Mouse (Mus musculus) left cerebral cortex, postnatal 14 days (tissue): Measurements from ENCODE around the gene Rfwd3. TPM values are rescaled to one million over a fixed set of nuclear protein-coding genes. Genes with fewer than 3 reads are reported as not detected.
"Not testable (repeated sequence)": the region's sequence is repeated elsewhere in the genome, so short reads cannot be mapped to it uniquely, and the experiment has no call there.

Source experiments
- DNase-seq, 2 experiments: peaks; one replicate each; pipeline ENCODE4 v3.0.0; 2021 to 2022; ENCODE audit warnings: low spot score in 2 of 2, mixed read lengths in 1 of 2
- intact Hi-C: fragments of 180-260 bp; cut with DNase I; formaldehyde crosslinking; loops from one replicate; pipeline ENCODE4 v1.15.1; 2025
- total RNA-seq, 2 experiments: library from RNA; stranded (reverse); gene quantifications; 2 replicates each; pipeline ENCODE4 v1.2.3; 2021

Gene Rfwd3
- total RNA-seq, 2 experiments from 2014 or later: 18.2 TPM

DNA sequence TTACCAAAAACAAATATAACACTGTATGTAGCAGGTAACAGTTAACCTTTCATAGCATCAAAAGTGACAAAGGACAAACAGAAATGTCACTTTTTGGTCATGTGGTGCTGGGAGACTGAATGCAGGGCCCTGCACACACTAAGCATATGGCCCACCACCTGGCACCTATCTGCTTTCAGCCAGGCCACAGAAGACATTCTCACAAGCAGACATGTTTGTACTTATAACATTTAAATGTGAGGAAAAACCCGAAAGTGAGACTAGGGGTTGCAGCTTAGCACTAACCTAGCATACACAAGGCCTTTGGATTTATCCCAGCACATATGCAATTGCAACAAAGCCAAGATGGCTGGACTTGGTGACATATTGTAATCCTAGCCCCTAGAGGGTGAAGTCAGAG lies 2.0 kb downstream of the Rfwd3 start:
- intact Hi-C loops: no loop called here
- no peak for DNase-seq

DNA sequence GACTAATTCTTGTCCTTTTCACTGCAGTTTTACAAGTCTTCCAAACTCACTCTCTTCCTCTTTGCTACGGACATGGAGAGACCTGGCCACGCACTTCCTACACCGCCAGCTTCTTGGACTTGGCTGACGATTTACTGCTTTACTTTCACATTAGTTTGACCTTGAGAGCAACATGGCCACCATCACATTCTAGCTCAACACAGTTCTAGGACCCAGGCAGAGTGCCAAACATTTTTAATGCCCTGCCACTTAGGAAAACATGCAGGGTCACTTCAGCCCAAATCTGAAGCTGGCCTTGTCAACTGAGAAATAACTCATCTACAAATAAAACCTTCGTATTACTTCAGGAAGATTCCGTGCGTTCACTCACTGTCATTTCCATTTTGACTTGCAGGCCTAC lies 8.3 kb downstream of the Rfwd3 start:
- intact Hi-C loops: no loop called here
- no peak for DNase-seq

DNA sequence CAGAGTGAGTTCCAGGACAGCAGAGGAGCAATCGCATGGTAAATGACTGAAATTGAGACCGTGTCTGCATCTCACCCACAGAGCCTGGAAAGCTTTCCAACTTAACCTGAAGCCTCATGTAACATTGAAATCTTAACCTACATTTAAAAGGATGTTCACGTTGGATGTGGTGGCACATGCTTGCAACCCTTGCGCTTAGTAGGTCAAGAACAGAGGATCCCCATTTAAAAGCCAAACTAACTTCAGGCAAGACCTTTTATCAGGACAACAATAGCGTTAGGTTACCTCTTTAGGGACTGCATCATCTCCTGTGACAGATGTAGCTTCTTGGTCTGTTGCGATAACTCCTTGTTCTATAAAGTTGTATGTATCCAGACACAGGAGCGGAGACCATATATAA lies 9.4 kb downstream of the Rfwd3 start:
- DNase-seq: no peak
- intact Hi-C loops: no loop called here

GRCm38 (mm10) chr8:111285603-111286002 lies 14.4 kb downstream of the Rfwd3 start:
- intact Hi-C loops: no loop called here
- DNase-seq: no peak

GRCm38 (mm10) chr8:111282093-111282492 lies 17.9 kb downstream of the Rfwd3 start:
- intact Hi-C loops: no loop called here
- DNase-seq: no peak

DNA sequence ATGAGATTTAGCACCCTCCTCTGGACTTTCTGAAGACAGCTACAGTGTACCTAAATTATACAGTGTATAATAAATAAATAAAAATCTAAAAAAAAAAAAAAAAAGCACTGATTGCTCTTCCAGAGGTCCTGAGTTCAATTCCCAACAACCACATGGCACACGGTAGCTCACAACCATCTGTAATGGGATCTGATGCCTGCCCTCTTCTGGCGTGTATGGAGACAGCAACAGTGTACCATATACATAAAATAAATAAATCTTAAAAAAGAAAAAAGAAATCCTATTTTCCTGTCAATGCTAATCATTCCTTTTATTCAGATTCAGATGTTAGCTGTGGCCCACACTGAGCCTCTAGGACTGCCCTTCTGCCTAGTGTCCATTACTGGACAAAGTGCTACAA lies 31.7 kb downstream of the Rfwd3 start:
- intact Hi-C loops: no loop called here
- DNase-seq: no peak

GRCm38 (mm10) chr8:111266161-111266560 lies 33.9 kb downstream of the Rfwd3 start:
- intact Hi-C loops, DNase-seq: not testable (repeated sequence)

DNA sequence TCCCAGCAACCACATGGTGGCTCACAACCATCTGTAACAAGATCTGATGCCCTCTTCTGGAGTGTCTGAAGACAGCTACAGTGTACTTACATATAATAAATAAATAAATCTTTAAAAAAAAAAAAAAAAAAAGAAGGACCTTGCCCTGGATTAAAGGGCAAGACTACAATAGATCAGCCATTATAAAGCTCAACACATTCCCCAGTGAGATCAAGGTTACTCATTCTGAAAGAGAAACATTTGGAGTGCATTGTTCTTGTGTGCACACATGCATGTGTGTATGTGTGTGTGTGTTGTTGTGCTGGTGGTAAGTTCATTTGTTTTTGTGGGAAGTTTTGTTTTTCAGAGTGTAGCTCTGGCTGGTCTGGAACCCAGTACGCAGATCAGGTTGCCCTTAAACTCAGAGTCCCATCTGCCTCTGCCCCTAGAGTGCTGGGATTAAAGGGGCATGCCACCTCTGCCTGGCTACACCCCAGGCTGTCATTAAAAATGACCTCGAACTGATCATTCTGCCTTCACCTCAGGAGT lies 35.3 kb downstream of the Rfwd3 start:
- DNase-seq: no peak
- intact Hi-C loops: no loop called here

- no peak for DNase-seq
- intact Hi-C loops: no loop called here
Observed at GRCm38 (mm10) chr8:111261981-111262381, 38.0 kb downstream of the Rfwd3 start.

- intact Hi-C loops: no loop called here
Observed at GRCm38 (mm10) chr8:111260251-111260650, 39.8 kb downstream of the Rfwd3 start.

DNA sequence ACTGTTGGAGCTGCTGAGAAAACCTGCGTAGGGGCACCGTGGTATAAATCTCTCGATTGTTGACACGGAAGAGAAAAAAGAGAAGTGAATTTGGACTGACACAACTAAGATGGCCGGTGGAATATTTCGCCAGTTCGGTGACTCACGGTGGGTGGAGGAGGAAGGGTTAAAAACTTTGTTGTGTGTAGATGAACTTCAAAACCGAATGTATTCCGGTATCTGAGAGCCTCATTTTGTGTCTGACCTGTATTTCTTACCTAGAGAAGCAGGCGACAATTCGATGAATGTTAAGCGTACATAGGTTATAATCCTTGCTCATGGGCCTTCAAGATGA lies 40.6 kb downstream of the Rfwd3 start:
- DNase-seq: no peak
- intact Hi-C loops: loop anchor here (5.0 kb wide), 1 partner anchor 77 kb away; no protein-coding TSS in a partner anchor

More at GRCm38 (mm10) chr8:111260251-111260650, 39.8 kb downstream of the Rfwd3 start:
- no peak for DNase-seq

DNA sequence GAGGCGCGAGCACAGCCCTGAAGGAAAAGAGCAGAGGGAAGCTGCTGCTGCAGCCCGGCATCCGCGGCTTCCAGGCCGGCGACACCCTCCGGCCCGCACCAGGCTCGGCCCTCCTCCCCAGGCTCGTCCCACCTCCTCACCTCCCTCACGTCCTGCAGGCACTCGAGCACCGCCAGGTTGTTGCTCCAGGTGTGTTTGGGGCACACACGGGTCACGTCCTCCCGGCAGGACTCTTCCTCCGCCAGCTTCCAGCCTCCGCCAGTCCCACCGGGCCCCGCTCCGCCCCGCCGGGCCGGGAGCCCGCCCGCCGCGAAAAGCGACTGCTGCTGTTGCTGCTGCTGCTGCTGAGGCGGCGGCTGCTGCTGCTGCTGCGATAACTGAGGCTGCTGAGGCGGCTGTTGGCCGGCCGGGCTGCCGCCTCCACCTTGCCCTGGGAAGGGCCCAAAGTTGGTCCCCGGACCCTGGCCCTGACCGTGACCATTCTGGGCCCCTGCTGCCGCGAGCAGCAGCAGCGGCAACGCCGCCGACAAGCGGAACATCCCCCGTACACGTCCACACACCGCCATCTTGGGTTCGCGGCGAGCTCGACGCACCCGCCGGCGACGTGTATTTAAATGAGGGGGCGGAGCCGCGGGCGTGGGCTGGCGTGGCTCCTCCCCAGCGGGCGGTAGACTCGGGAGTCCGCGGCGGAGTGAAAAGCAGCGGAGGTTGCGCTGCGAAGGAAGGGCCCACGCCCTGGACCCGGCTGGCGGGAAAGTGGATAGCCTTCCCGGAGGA lies 41.2 kb downstream of the Rfwd3 start, which contains the start of gene Glg1:
Gene Glg1, minus strand, starts transcription at position 586 of the 777 bp plus-strand sequence.
- DNase-seq: peak; percentile 89 to 91
- intact Hi-C loops: loop anchor here (5.0 kb wide), 1 partner anchor 77 kb away; no protein-coding TSS in a partner anchor

DNA sequence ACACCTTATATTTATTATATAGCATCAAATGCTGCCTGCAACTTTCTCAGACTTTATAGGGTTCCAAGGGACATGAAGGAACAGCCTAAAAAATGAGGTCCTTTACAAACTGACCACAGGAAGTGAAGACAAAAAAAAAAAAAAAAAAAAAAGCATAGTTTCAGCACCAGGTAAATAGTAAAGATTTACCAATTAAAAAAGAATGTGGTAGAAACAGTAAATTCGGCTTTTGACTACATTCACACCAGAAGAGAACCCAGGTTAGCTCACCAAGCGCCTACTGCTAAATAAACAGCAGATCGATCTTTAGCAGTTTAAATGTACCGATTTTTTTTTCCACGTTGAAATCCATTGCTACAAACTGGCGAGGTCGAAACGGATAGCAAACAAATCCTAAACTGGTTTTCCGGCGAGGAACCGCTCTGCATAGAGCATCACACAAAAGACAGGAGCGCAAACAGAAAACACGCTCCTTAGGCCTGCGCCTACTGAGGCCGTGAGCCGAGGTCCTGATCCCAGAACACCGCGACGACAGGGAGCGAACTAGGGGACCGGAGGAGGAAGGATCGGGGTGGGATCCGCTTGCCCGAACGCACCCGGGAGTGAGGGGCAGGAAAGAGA lies 41.9 kb downstream of the Rfwd3 start:
- intact Hi-C loops: loop anchor here (5.0 kb wide), 1 partner anchor 76 kb away; no protein-coding TSS in a partner anchor
- no peak for DNase-seq

DNA sequence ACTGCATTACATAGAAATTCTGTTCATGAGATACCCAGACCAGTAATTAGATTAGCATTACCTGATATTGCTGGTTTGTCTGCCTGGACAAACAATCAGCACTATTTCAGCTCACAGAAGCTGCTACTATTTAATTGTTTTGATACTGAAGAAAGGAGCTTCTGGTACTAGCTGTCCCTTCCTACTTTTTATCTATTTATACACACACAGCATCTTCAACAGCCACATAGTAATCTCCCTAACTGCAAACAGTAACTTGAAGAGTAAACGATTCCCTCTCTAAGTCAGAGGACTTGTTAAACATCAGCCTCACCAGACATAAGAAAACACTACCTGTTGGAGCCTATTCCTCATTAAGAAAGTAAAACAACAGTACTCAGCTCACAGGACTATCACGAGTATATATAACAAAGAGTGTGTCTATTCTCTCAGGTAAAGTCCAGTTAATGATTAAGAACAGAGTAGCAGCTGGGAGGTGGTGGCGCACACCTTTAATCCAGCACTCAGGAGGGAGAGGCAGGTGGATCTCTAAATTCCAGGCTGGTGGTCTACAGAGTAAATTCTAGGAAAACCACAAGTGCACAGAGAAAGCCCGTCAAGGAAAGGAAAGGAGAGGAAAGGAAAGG lies 47.4 kb downstream of the Rfwd3 start:
- no peak for DNase-seq
- intact Hi-C loops: no loop called here

DNA sequence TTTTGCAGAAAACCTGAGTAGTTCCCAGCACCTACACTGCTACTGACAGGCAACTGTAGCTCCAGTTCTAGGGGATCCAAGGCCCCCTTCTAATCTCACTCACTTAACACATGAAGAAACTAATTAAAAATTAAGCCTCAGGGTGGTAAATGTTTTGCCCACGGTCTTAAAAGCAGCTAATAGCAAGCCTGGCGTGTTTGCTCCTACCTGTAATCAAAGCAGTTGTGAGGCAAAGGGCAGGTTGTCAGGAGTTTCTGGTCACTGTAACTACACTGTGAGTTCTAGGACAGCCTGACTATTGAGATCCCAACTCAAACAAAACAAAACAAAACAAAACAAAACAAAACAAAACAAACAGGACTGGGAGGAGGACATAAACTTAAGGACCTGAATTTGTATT lies 49.9 kb downstream of the Rfwd3 start:
- DNase-seq: no peak
- intact Hi-C loops: no loop called here

- no peak for DNase-seq
- intact Hi-C loops: no loop called here
Observed at GRCm38 (mm10) chr8:111248136-111248535, 51.9 kb downstream of the Rfwd3 start.

DNA sequence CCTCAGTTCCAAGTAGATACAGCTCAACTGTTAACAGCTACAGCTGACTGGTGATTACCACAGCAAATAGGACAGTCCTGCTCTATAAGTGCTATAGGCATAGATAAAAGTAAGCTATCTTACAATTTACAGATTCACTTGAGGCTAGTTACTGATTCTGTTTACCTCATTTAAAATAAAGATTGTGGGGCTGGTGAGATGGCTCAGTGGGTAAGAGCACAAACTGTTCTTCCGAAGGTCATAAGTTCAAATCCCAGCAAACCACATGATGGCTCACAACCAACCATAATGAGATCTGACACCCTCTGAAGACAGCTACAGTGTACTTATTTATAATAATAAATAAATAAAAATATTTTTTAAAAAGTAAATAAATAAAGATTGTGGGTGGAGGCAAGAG lies 53.2 kb downstream of the Rfwd3 start:
- intact Hi-C loops, DNase-seq: not testable (repeated sequence)

DNA sequence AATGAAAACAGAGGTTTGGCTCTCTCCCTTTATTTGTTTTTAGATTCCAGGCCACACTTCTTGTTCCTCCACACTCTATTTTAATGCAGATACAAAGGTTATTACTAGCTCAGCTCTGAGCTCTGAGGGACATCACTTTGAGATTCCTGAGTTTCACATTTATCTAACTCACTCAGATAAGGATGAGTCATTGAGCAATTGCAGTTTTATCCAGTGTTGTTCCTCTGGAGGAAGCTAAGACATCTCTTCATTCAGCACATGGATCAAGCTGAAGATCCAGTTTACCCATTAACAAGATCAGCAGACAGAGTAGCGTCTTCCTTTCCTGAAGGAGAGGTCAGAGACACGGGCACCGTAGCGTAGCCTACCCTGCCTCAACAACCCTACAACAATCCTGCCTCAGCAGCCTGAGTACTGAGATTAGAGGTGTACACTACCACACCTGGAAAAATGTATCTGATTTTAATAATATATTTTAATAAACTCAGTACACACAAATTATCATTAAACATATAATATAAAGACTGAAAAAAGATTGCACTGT lies 53.7 kb downstream of the Rfwd3 start:
- intact Hi-C loops: no loop called here
- no peak for DNase-seq

DNA sequence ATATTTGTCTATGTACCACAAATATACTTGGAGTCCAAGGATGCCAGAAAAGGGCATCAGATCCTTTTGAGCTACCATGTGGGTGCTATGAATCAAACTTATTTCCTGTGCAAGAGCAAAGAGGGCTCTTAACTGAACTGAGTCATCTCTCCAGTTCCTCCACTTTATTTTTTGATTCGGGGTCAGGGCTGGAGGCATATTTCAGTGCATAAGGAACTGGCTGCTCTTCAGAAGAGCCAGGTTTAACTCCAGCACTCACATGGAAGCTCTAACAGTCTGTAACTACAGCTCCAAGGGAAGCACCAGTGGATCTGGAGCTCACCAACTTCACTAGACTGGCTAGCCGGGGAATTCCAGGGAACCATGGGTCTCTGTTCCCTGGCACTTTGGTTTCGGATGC lies 62.7 kb downstream of the Rfwd3 start:
- no peak for DNase-seq
- intact Hi-C loops: no loop called here

- intact Hi-C loops: no loop called here
- DNase-seq: no peak
Observed at GRCm38 (mm10) chr8:111233730-111234129, 66.3 kb downstream of the Rfwd3 start.
